Mouse (Mus musculus): ENCODE data around the gene Mrgprg.

GRCm38 (mm10) chr7:143777375-143777774, 10.6 kb upstream of the Mrgprg start:
- TF ChIP-seq CTCF (IDR thresholded peaks at IDR 0.05; ENCODE audit: low read depth, low read length) (no peak), EP300 (IDR thresholded peaks at IDR 0.05; ENCODE audit: insufficient read depth, low read depth, low read length) (no peak)
